12 mouse cellular contexts compared by ENCODE assay signal in the genomic region with DNA sequence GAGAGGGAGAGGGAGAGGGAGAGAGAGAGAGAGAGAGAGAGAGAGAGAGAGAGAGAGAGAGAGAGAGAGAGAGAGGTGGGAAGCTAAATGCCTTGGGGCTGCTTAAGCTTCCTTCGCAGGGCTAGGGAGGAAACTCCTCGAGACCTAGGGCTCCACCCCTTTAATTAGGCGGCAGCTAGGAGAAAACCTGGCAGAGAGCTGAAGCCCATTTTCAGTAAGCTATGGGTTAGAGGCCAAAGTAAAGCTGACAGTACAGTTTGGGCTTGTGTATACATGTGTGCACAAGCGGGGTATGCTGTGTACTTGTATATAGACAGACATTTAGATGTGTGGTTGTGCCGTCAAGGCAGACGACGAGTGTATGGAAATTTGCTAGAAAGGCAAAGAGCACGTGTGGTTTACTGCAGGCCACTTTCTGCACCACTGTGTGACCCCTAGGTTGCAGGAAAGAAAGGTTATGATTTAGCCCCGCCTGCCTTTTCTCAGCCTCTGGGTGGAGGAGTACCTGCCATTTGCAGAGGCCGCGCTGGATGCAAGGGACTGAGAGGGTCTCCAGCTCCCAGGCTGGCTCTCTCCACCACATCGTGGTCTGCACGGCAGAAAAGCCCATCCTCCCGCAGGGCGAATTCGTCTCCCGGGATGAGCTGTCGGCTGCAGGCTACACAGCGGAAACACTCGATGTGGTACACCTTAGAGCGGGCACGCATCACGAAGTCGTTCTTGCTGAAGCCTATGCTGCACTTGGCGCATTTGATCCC. TPM values are rescaled to one million over a fixed set of nuclear protein-coding genes. Genes with fewer than 3 reads are reported as not detected.
A peak's percentile ranks its signal among the peaks of the same experiment; 100 is the strongest.
DNase-seq lines count a peak whose midpoint lies in the region; ATAC-seq and TF ChIP-seq lines count a peak whose summit lies in the region.
"Had no signal": no experiment of that assay in that cellular context is flagged by ENCODE, and none has a peak within 500 bp of the region (broad histone marks: within the 10 kb centered on the region; RNA-seq: fewer than 3 reads in every experiment).

No protein-coding gene starts in this region.

- ATAC-seq in heart, embryonic 12.5 days (ENCODE audit: insufficient number of reproducible peaks, low FRiP score) = no peak
- ATAC-seq in midbrain, embryonic 12.5 days (ENCODE audit: low FRiP score, low read depth) = no peak

- TF ChIP-seq EP300 in ES-Bruce4 (IDR thresholded peaks at IDR 0.05; ENCODE audit: insufficient read depth, low read depth, low read length) = no peak

- H3K9ac ChIP-seq in heart, embryonic 12.5 days = peak overlapping the region; percentile 18; the same call in 1 of the 2 replicates
- no peak overlapping the region for H3K9ac ChIP-seq in ES-Bruce4 (ENCODE audit: low read depth, poor library complexity, severe bottlenecking)
- no peak overlapping the region for H3K9ac ChIP-seq in midbrain, embryonic 12.5 days (replicated peaks)

- H3K36me3 ChIP-seq in heart, embryonic 12.5 days = no peaks in the 10 kb centered on the region
- no peaks in the 10 kb centered on the region for H3K36me3 ChIP-seq in ES-Bruce4 (ENCODE audit: control insufficient read depth, insufficient read depth, low read length, poor library complexity, severe bottlenecking)
- no peaks in the 10 kb centered on the region for H3K36me3 ChIP-seq in forebrain, embryonic 10.5 days (replicated peaks)
- no peaks in the 10 kb centered on the region for H3K36me3 ChIP-seq in midbrain, embryonic 12.5 days

- TF ChIP-seq POLR2A in ES-Bruce4 (IDR thresholded peaks at IDR 0.05; ENCODE audit: insufficient read depth, low read length) = no peak

- 3% methylated on average over 25 of the region's 25 CpGs for WGBS in heart, embryonic 12.5 days
- under 1% methylated on average over 25 of the region's 25 CpGs for WGBS in forebrain, embryonic 10.5 days
- under 1% methylated on average over 25 of the region's 25 CpGs for WGBS in midbrain, embryonic 12.5 days

- peak overlapping the region; percentile 9; the same call in 1 of the 2 replicates for H3K4me3 ChIP-seq in heart, embryonic 12.5 days
- peak overlapping the region; percentile 39; the same call in 1 of the 2 replicates for H3K4me3 ChIP-seq in ES-Bruce4 (ENCODE audit: low read depth, low read length)
- peak overlapping the region; percentile 11 for H3K4me3 ChIP-seq in forebrain, embryonic 10.5 days
- peak overlapping the region; percentile 24 for H3K4me3 ChIP-seq in midbrain, embryonic 12.5 days

- peaks cover 70% of the 10 kb centered on the region for H3K27me3 ChIP-seq in heart, embryonic 12.5 days (replicated peaks)
- H3K27me3 ChIP-seq in ES-Bruce4 (ENCODE audit: control insufficient read depth, insufficient read depth, low read length, poor library complexity, severe bottlenecking) = peaks cover 37% of the 10 kb centered on the region
- peaks cover 100% of the 10 kb centered on the region for H3K27me3 ChIP-seq in forebrain, embryonic 10.5 days (ENCODE audit: poor library complexity, severe bottlenecking)
- H3K27me3 ChIP-seq in midbrain, embryonic 12.5 days = peaks cover 85% of the 10 kb centered on the region

- peak overlapping the region; percentile 56 for H3K4me2 ChIP-seq in heart, embryonic 12.5 days
- H3K4me2 ChIP-seq in midbrain, embryonic 12.5 days (replicated peaks) = no peak overlapping the region

- no peaks in the 10 kb centered on the region for H3K9me3 ChIP-seq in heart, embryonic 12.5 days (replicated peaks)
- no peaks in the 10 kb centered on the region for H3K9me3 ChIP-seq in ES-Bruce4 (replicated peaks; ENCODE audit: control insufficient read depth, insufficient read depth, low read length, poor library complexity, severe bottlenecking)
- no peaks in the 10 kb centered on the region for H3K9me3 ChIP-seq in forebrain, embryonic 10.5 days
- H3K9me3 ChIP-seq in midbrain, embryonic 12.5 days = no peaks in the 10 kb centered on the region

- peaks cover 13% of the 10 kb centered on the region; the same call in 1 of the 2 replicates for H3K4me1 ChIP-seq in heart, embryonic 12.5 days (replicated peaks)
- no peaks in the 10 kb centered on the region for H3K4me1 ChIP-seq in ES-Bruce4 (ENCODE audit: control insufficient read depth, insufficient read depth, low read length)
- peaks cover 34% of the 10 kb centered on the region for H3K4me1 ChIP-seq in forebrain, embryonic 10.5 days
- peaks cover 16% of the 10 kb centered on the region for H3K4me1 ChIP-seq in midbrain, embryonic 12.5 days

- DNase-seq in heart, adult 11 months = no peak
- peak; percentile 45 for DNase-seq in forebrain, embryonic 10.5 days (ENCODE audit: extremely low spot score, low spot score)
- DNase-seq in adrenal gland, adult 18-20 months (ENCODE audit: low spot score in 2 of 2) = no peak
- DNase-seq in spleen, postnatal 14 days (ENCODE audit: low spot score in 2 of 2) = no peak
- no peak for DNase-seq in adrenal gland, adult 8-10 months
- DNase-seq: B cell, adult 2 months; lung, adult 2 months had no signal

- no peak for TF ChIP-seq CTCF in ES-Bruce4 (IDR thresholded peaks at IDR 0.05; ENCODE audit: low read depth, low read length)

- H3K27ac ChIP-seq in heart, embryonic 12.5 days (ENCODE audit: poor library complexity, severe bottlenecking) = no peak overlapping the region
- H3K27ac ChIP-seq in ES-Bruce4 (ENCODE audit: insufficient read depth, low read length) = no peak overlapping the region
- H3K27ac ChIP-seq in forebrain, embryonic 10.5 days = no peak overlapping the region
- H3K27ac ChIP-seq in midbrain, embryonic 12.5 days (replicated peaks) = no peak overlapping the region

RNA-seq across cellular contexts. Expression of a gene that starts 4.6 kb away (rescaled TPM):
- polyA plus RNA-seq in heart, embryonic 12.5 days (2016; fragmentation: Nextera tagmentation; extraction: Ambion mirVana) = 5.2 and 5.8 TPM in 2 replicates
- polyA plus RNA-seq in ES-Bruce4 (2011; ENCODE audit: insufficient read depth, insufficient read length, low read depth, missing spikeins) = not detected in 2 replicates
- polyA plus RNA-seq in forebrain, embryonic 10.5 days (2016; fragmentation: Nextera tagmentation; extraction: Ambion mirVana) = 9.5 and 9.6 TPM in 2 replicates
- polyA plus RNA-seq in midbrain, embryonic 12.5 days (2016; fragmentation: Nextera tagmentation; extraction: Ambion mirVana) = 20.9 and 38.9 TPM in 2 replicates
- 1 to 10 TPM; 3.5 to 6.9 TPM for total RNA-seq in adrenal gland, adult 18-20 months (2021)
- total RNA-seq in adrenal gland, adult 8-10 months (2022) = 10 to 100 TPM in 1 of 4 experiments, 1 to 10 TPM in 3; 5.4 to 14.7 (median 7.7) TPM
- total RNA-seq: hematopoietic stem cell, adult 5-6 weeks; layer of hippocampus, adult 18-20 months had no signal
